Mouse (Mus musculus): Measurements from ENCODE around the gene Brk1.

- TF ChIP-seq CTCF (IDR thresholded peaks at IDR 0.05; ENCODE audit: extremely low read depth, insufficient read depth, insufficient read length, insufficient replicate concordance) (no peak), POLR2A (IDR thresholded peaks at IDR 0.05; ENCODE audit: low read depth, low read length) (no peak)
Observed at GRCm38 (mm10) chr6:113609293-113609692, 4.7 kb downstream of the Brk1 start.

Measured in spleen, adult 2 months (tissue).